Mouse (Mus musculus) CD4-positive naive resting alpha-beta T cell, adult 76 days (primary cell): ENCODE measurements around the gene Gm4353. TPM values are rescaled to one million over a fixed set of nuclear protein-coding genes. Genes with fewer than 3 reads are reported as not detected.

ENCODE experiments used
- total RNA-seq: library from RNA; stranded (reverse); gene quantifications from one replicate; pipeline ENCODE4 v1.2.4, GENCODE M21; 2023

Gm4353 gene
- total RNA-seq = not detected

GRCm38 (mm10) chr7:116084366-116084765 lies at the start of gene Gm4353:
TSS of gene Gm4353 (minus strand) at chr7:116084635.

GRCm38 (mm10) chr7:116039196-116039537 lies 45.3 kb downstream of the Gm4353 start, which contains the start of gene 1110004F10Rik:
TSS of gene 1110004F10Rik (plus strand) at chr7:116039397.

GRCm38 (mm10) chr7:116038511-116038910 lies 45.9 kb downstream of the Gm4353 start, which contains the start of gene Sox6:
TSS of gene Sox6 (minus strand) at chr7:116038796.

Other genes starting within 250 kb of the Gm4353 start
- gene Sox6, start 45.8 kb downstream of the Gm4353 start, total RNA-seq = 0.47 TPM
- 61.8 TPM for gene 1110004F10Rik, start 45.2 kb downstream of the Gm4353 start, total RNA-seq
- gene Plekha7, start 223.7 kb upstream of the Gm4353 start, total RNA-seq = 27.1 TPM
- 2,265 TPM for gene Rps13, start 249.6 kb upstream of the Gm4353 start, total RNA-seq